Mouse (Mus musculus) erythroblast, embryonic 14.5 days (primary cell): ENCODE data around the gene Btbd11.

ENCODE experiments used
- GATA1 ChIP-seq: IDR thresholded peaks from 2 replicates; pipeline ENCODE4 v1.6.1; 2012; ENCODE audit warnings: low read length, inconsistent platforms, mixed read lengths
- TAL1 ChIP-seq: IDR thresholded peaks from 3 replicates; pipeline ENCODE4 v1.6.1; 2012; ENCODE audit warnings: low read length, inconsistent platforms, mixed read lengths

DNA sequence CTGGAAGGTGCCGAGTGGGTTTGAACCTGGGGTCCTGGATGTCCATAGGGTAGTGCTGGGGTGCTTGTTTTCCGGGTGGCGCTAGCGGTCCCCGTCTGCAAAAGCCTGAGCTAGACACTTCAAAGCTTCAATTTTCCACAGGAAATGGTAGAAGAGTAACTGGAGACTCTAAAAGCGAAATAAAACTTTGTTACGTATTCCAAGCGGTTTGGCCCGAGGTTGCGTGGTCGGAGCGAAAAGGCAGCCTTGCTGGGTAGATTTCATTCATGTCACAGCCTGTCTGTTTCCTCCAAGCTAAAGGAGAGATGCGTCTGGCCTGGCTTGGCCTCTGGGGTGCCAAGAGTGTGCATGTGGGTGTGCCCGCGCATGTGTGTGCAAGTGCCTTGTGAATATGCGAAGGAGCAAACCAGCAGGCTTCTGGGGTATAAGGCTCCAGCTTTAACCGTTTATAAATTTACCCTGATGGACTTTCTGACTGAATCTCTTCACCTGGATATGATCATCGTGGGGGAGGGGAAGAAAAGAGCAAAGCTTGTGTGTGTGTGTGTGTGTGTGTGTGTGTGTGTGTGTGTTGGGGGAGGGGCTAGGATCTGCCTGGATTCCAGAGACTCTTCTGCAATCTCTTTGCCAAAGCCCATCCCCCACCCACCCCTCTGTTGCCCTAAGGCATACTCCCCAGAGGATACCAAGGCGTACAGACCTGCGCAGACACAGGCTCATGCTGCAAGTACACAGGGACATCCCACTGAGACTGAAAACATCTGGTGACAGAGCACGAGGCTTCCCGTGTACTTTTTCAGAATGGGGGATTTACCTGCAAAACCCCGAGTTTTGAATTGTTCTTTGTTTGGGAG is 2.9 kb downstream of the Btbd11 start:
- TF ChIP-seq GATA1 (no peak), TAL1 (no peak)
